Mouse (Mus musculus): ENCODE results near the gene Prx. TPM values are rescaled to one million over a fixed set of nuclear protein-coding genes. Genes with fewer than 3 reads are reported as not detected.

The Prx gene
- polyA plus RNA-seq, 1 experiment = 5.3 TPM

DNA sequence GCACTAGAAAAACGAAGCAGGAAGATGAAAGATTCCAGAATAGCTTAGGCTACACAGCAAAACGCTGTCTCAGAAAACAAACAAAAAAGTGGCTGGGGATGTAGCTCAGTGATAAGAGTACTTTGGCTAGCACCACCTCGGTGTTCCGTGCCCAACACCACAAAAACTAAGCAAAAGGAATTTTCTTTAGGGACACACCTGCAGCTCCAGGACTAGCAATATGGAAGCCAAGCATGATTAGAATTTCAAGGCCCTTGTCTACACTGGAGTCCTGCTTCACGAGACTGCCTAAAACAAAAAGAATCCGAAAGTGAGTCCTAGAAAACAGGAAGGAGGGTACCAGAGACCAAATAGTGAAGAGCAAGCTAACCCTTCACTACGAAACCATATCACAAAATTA lies 26.5 kb upstream of the Prx start:
- TF ChIP-seq MYOG (IDR thresholded peaks at IDR 0.05; ENCODE audit: control insufficient read depth, extremely low read depth, insufficient read length) = no peak
- no peak for TF ChIP-seq MAX (IDR thresholded peaks at IDR 0.05)
- H3K79me3 ChIP-seq (ENCODE audit: low read depth) = peaks cover 13% of the 10 kb centered on the region
- H3ac ChIP-seq (ENCODE audit: control insufficient read depth, insufficient read length, low read depth) = no peak overlapping the region
- H3K4me3 ChIP-seq (ENCODE audit: insufficient read depth, poor library complexity, severe bottlenecking) = peak overlapping the region; percentile 52
- H3K36me3 ChIP-seq (ENCODE audit: control insufficient read depth, insufficient read depth) = peaks cover 17% of the 10 kb centered on the region
- H3K79me2 ChIP-seq (ENCODE audit: control insufficient read depth, insufficient read depth) = peaks cover 24% of the 10 kb centered on the region
- H3K27me3 ChIP-seq (ENCODE audit: control insufficient read depth, insufficient read depth, insufficient read length) = no peaks in the 10 kb centered on the region

DNA sequence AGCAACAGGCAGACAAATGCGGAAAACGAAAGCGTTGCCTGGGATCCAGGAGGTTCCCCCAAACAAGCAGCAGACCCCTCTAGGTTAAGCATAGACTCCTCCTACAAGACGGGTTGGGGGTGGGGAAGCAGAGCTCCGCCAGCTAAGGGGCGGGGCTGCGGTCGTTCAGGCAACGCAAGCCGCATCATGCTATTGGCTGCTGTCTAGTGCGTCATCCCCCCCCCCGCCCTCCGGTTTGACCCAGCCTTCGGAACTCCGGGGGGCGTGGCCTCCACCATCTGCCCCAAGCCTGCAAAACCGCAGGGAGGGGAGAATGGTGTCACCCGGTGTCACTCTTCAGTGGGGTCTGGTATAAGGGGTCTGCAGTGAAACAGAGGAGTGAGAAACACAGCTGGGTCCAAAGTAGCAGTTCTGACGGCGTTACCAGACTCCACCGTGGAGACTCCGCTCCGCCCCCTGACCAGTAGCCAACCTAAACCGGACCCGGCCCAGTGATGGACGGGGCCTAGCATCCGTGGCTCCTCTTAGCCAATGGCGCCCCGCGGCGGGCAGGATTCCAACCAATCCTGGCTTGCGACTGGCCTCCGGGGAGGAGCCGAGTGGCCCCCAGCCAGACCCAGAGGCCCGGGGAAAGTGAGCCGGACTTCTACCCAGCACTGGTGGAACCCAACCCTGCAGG lies 25.8 kb upstream of the Prx start, which contains the start of gene Sertad3:
Gene Sertad3 (plus strand): TSS at position 613 of the 679 bp plus-strand sequence.
- H3K79me3 ChIP-seq (ENCODE audit: low read depth) = peaks cover 13% of the 10 kb centered on the region
- TF ChIP-seq MAX (IDR thresholded peaks at IDR 0.05) (peak; percentile 14), MYOD1 (IDR thresholded peaks at IDR 0.05; ENCODE audit: control insufficient read depth, insufficient read length, low read depth) (no peak), FOSL1 (IDR thresholded peaks at IDR 0.05; ENCODE audit: insufficient read depth, low read length, poor library complexity, severe bottlenecking) (no peak), CEBPB (IDR thresholded peaks at IDR 0.05; ENCODE audit: low read depth) (no peak)
- peak within 1 kb of the TSS; percentile 52 for H3K4me3 ChIP-seq (ENCODE audit: insufficient read depth, poor library complexity, severe bottlenecking)
- H3ac ChIP-seq (ENCODE audit: control insufficient read depth, insufficient read length, low read depth) = peak within 1 kb of the TSS; percentile 82
- no peaks in the 10 kb centered on the region for H3K27me3 ChIP-seq (ENCODE audit: control insufficient read depth, insufficient read depth, insufficient read length)
- H3K36me3 ChIP-seq (ENCODE audit: control insufficient read depth, insufficient read depth) = peaks cover 17% of the 10 kb centered on the region
- H3K79me2 ChIP-seq (ENCODE audit: control insufficient read depth, insufficient read depth) = peaks cover 24% of the 10 kb centered on the region

DNA sequence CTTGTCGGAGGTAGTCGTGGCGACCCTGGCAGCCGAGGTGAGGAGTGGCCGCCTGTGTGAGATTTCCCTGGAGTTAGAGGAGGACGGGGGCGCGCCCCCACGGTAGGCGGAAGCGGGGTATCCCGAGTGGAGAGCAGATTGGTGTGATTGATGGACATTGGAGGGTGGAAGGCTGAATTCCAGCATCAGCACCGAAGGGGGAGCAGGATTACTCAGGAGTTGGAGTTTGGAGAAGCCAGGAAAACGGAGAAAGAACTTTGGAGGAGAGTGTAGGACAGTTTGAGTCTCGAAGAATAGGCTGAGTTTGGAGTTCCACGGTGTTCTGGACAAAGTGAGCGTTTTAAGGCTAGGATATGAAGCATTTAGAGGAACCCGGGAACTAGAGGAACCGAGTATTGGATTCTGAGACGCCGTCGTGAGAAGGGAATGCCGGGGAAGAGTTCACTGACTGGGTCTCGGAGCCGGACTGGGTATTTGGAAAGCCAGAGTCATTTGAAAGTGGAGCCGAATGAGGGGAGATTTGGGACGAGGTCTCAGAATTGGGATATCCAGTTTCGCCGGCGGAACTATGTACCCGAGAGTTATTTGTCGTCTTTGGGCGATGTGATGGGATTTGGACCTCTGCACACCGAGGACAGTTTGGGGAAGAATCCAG lies 25.2 kb upstream of the Prx start:
- Histone ChIP-seq H3ac (ENCODE audit: control insufficient read depth, insufficient read length, low read depth) (peak overlapping the region; percentile 82), H3K27me3 (ENCODE audit: control insufficient read depth, insufficient read depth, insufficient read length) (no peaks in the 10 kb centered on the region), H3K4me3 (ENCODE audit: insufficient read depth, poor library complexity, severe bottlenecking) (peak overlapping the region; percentile 52), H3K79me2 (ENCODE audit: control insufficient read depth, insufficient read depth) (peaks cover 24% of the 10 kb centered on the region), H3K79me3 (ENCODE audit: low read depth) (peaks cover 13% of the 10 kb centered on the region), H3K36me3 (ENCODE audit: control insufficient read depth, insufficient read depth) (peaks cover 17% of the 10 kb centered on the region)
- TF ChIP-seq FOSL1 (IDR thresholded peaks at IDR 0.05; ENCODE audit: insufficient read depth, low read length, poor library complexity, severe bottlenecking) = no peak
- no peak for TF ChIP-seq MYOG (IDR thresholded peaks at IDR 0.05; ENCODE audit: control insufficient read depth, extremely low read depth, insufficient read length)
- no peak for TF ChIP-seq MYOD1 (IDR thresholded peaks at IDR 0.05; ENCODE audit: control insufficient read depth, insufficient read length, low read depth)

GRCm38 (mm10) chr7:27474490-27474954 lies 24.6 kb upstream of the Prx start:
- Histone ChIP-seq H3K36me3 (ENCODE audit: control insufficient read depth, insufficient read depth) (peaks cover 17% of the 10 kb centered on the region), H3K4me3 (ENCODE audit: insufficient read depth, poor library complexity, severe bottlenecking) (peak overlapping the region; percentile 52), H3K79me2 (ENCODE audit: control insufficient read depth, insufficient read depth) (peaks cover 24% of the 10 kb centered on the region), H3K27me3 (ENCODE audit: control insufficient read depth, insufficient read depth, insufficient read length) (no peaks in the 10 kb centered on the region), H3ac (ENCODE audit: control insufficient read depth, insufficient read length, low read depth) (peak overlapping the region; percentile 82), H3K79me3 (ENCODE audit: low read depth) (peaks cover 13% of the 10 kb centered on the region)
- TF ChIP-seq MYOD1 (IDR thresholded peaks at IDR 0.05; ENCODE audit: control insufficient read depth, insufficient read length, low read depth) = no peak
- peak; percentile 22 for TF ChIP-seq CTCF (IDR thresholded peaks at IDR 0.05; ENCODE audit: control insufficient read depth, insufficient read depth, insufficient read length)

- peaks cover 17% of the 10 kb centered on the region for H3K36me3 ChIP-seq (ENCODE audit: control insufficient read depth, insufficient read depth)
- peaks cover 13% of the 10 kb centered on the region for H3K79me3 ChIP-seq (ENCODE audit: low read depth)
- no peaks in the 10 kb centered on the region for H3K27me3 ChIP-seq (ENCODE audit: control insufficient read depth, insufficient read depth, insufficient read length)
- no peak overlapping the region for H3ac ChIP-seq (ENCODE audit: control insufficient read depth, insufficient read length, low read depth)
- H3K4me3 ChIP-seq (ENCODE audit: insufficient read depth, poor library complexity, severe bottlenecking) = no peak overlapping the region
- peaks cover 24% of the 10 kb centered on the region for H3K79me2 ChIP-seq (ENCODE audit: control insufficient read depth, insufficient read depth)
- TF ChIP-seq FOSL1 (IDR thresholded peaks at IDR 0.05; ENCODE audit: insufficient read depth, low read length, poor library complexity, severe bottlenecking) (no peak), MYOD1 (IDR thresholded peaks at IDR 0.05; ENCODE audit: control insufficient read depth, insufficient read length, low read depth) (no peak), MAX (IDR thresholded peaks at IDR 0.05) (no peak), CEBPB (IDR thresholded peaks at IDR 0.05; ENCODE audit: low read depth) (no peak), MYOG (IDR thresholded peaks at IDR 0.05; ENCODE audit: control insufficient read depth, extremely low read depth, insufficient read length) (no peak), USF1 (IDR thresholded peaks at IDR 0.05; ENCODE audit: low read depth) (no peak), CTCF (IDR thresholded peaks at IDR 0.05; ENCODE audit: control insufficient read depth, insufficient read depth, insufficient read length) (no peak)
These were observed 23.5 kb upstream of the Prx start for GRCm38 (mm10) chr7:27475596-27475995.

DNA sequence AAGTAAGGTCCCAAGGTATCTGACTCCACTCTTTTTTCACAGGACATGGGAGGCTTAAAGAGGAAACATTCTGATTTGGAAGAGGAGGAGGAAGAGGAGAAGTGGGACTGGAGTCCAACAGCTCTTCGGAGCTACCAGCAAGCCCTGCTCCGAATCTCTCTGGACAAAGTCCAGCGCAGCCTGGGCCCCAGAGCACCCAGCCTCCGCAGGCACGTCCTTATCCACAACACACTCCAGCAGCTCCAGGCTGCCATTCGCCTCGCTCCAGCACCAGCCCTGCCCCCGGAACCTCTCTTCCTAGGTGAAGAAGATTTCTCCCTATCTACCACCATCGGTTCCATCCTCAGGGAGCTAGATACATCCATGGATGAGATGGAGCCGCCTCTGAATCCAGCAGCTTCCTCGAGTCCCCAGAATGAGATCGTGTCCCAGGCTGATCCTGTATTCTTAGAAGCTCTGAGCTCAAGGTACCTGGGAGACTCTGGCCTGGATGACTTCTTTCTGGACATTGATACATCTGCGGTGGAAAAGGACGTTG lies 23.0 kb upstream of the Prx start:
- H3K79me2 ChIP-seq (ENCODE audit: control insufficient read depth, insufficient read depth) = peaks cover 24% of the 10 kb centered on the region
- H3K36me3 ChIP-seq (ENCODE audit: control insufficient read depth, insufficient read depth) = peaks cover 17% of the 10 kb centered on the region
- H3ac ChIP-seq (ENCODE audit: control insufficient read depth, insufficient read length, low read depth) = no peak overlapping the region
- TF ChIP-seq MAX (IDR thresholded peaks at IDR 0.05) (no peak), FOSL1 (IDR thresholded peaks at IDR 0.05; ENCODE audit: insufficient read depth, low read length, poor library complexity, severe bottlenecking) (no peak), USF1 (IDR thresholded peaks at IDR 0.05; ENCODE audit: low read depth) (no peak), CTCF (IDR thresholded peaks at IDR 0.05; ENCODE audit: control insufficient read depth, insufficient read depth, insufficient read length) (no peak), CEBPB (IDR thresholded peaks at IDR 0.05; ENCODE audit: low read depth) (no peak), MYOD1 (IDR thresholded peaks at IDR 0.05; ENCODE audit: control insufficient read depth, insufficient read length, low read depth) (no peak), MYOG (IDR thresholded peaks at IDR 0.05; ENCODE audit: control insufficient read depth, extremely low read depth, insufficient read length) (no peak)
- peaks cover 13% of the 10 kb centered on the region for H3K79me3 ChIP-seq (ENCODE audit: low read depth)
- H3K27me3 ChIP-seq (ENCODE audit: control insufficient read depth, insufficient read depth, insufficient read length) = no peaks in the 10 kb centered on the region
- H3K4me3 ChIP-seq (ENCODE audit: insufficient read depth, poor library complexity, severe bottlenecking) = no peak overlapping the region

Measured in C2C12 (cell line).